In the genomic region with DNA sequence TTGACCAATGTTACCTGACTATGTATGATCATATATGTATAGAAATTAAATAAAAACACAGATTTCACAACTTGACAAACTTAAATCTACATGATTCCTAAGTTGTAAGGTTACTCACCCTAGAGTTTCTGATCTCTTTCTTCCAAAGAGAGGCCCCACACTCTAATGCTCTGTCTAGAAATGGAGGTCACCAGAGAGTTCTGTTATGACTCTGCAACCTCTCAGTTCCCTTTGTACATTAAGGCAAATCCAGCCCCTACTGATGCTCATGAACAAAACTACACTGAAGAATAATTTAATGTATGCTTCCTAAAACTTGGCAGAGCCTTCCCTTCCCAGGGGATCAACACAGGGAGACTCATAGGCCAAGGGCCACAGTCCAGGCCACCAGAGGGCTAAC, we compare ENCODE assay signal across 39 mouse cellular contexts. TPM values are rescaled to one million over a fixed set of nuclear protein-coding genes. Genes with fewer than 3 reads are reported as not detected.
"Had no signal": no experiment of that assay in that cellular context is flagged by ENCODE, and none has a peak within 500 bp of the region (broad histone marks: within the 10 kb centered on the region; RNA-seq: fewer than 3 reads in every experiment).

No protein-coding gene starts in this region.

- H3K4me3 ChIP-seq: embryonic facial prominence, embryonic 10.5 days; embryonic facial prominence, embryonic 12.5 days; embryonic facial prominence, embryonic 13.5 days; embryonic facial prominence, embryonic 15.5 days; erythroblast, embryonic 14.5 days; forebrain, embryonic 10.5 days; forebrain, embryonic 12.5 days; forebrain, embryonic 13.5 days; forebrain, embryonic 15.5 days; gastrocnemius, adult 2 months; heart, adult 2 months had no signal

- H3K36me3 ChIP-seq: embryonic facial prominence, embryonic 10.5 days; embryonic facial prominence, embryonic 12.5 days; embryonic facial prominence, embryonic 13.5 days; embryonic facial prominence, embryonic 15.5 days; forebrain, embryonic 10.5 days; forebrain, embryonic 12.5 days; forebrain, embryonic 15.5 days had no signal

- H3K4me2 ChIP-seq: embryonic facial prominence, embryonic 12.5 days; embryonic facial prominence, embryonic 13.5 days; embryonic facial prominence, embryonic 15.5 days; forebrain, embryonic 12.5 days; forebrain, embryonic 13.5 days; forebrain, embryonic 15.5 days had no signal

- H3K27me3 ChIP-seq: embryonic facial prominence, embryonic 12.5 days; embryonic facial prominence, embryonic 13.5 days; embryonic facial prominence, embryonic 15.5 days; forebrain, embryonic 12.5 days; forebrain, embryonic 13.5 days; forebrain, embryonic 15.5 days had no signal

- H3K9ac ChIP-seq: embryonic facial prominence, embryonic 12.5 days; embryonic facial prominence, embryonic 13.5 days; embryonic facial prominence, embryonic 15.5 days; forebrain, embryonic 12.5 days; forebrain, embryonic 13.5 days; forebrain, embryonic 15.5 days; forebrain, postnatal 0 days had no signal

- DNase-seq: cerebellum, adult 9-10 months; cerebellum, adult 9-11 months; cerebellum, postnatal 10 days; cerebellum, postnatal 14 days; cerebellum, postnatal 25 days; cerebellum, postnatal 36 days; embryo, embryonic 11 days; forebrain, postnatal 0 days; gastrocnemius, adult 2 months; gastrocnemius, postnatal 10 days; gastrocnemius, postnatal 14 days; gastrocnemius, postnatal 25 days; gastrocnemius, postnatal 36 days; heart, adult 11 months; heart, adult 18-20 months; heart, adult 2 months had no signal

- H3K9me3 ChIP-seq: embryonic facial prominence, embryonic 12.5 days; embryonic facial prominence, embryonic 13.5 days; embryonic facial prominence, embryonic 15.5 days; forebrain, embryonic 10.5 days; forebrain, embryonic 12.5 days; forebrain, embryonic 13.5 days; forebrain, embryonic 15.5 days had no signal

- H3K27ac ChIP-seq: embryonic facial prominence, embryonic 10.5 days; embryonic facial prominence, embryonic 12.5 days; embryonic facial prominence, embryonic 13.5 days; embryonic facial prominence, embryonic 15.5 days; forebrain, embryonic 10.5 days; forebrain, embryonic 12.5 days; forebrain, embryonic 13.5 days; forebrain, embryonic 15.5 days; gastrocnemius, adult 2 months; heart, adult 2 months had no signal

- H3K4me1 ChIP-seq: embryonic facial prominence, embryonic 10.5 days; embryonic facial prominence, embryonic 12.5 days; embryonic facial prominence, embryonic 13.5 days; embryonic facial prominence, embryonic 15.5 days; forebrain, embryonic 10.5 days; forebrain, embryonic 12.5 days; forebrain, embryonic 13.5 days; forebrain, embryonic 15.5 days had no signal

RNA-seq across cellular contexts. Expression of gene Gm10770, which starts 12.8 kb away (rescaled TPM):
- total RNA-seq: common myeloid progenitor, adult 5-6 weeks; forebrain, postnatal 0 days; gastrocnemius, adult 18-20 months; gastrocnemius, adult 2 months; gastrocnemius, adult 8-10 months; gastrocnemius, postnatal 10 days; gastrocnemius, postnatal 14 days; gastrocnemius, postnatal 25 days; gastrocnemius, postnatal 36 days; gastrocnemius, postnatal 4 days; granulocyte monocyte progenitor cell, adult 5-6 weeks; heart, adult 18-20 months; heart, adult 2 months; heart, adult 8-10 months had no signal
- polyA plus RNA-seq: cortical plate, adult 2 months; embryonic facial prominence, embryonic 10.5 days; embryonic facial prominence, embryonic 11.5 days; embryonic facial prominence, embryonic 12.5 days; embryonic facial prominence, embryonic 13.5 days; embryonic facial prominence, embryonic 14.5 days; embryonic facial prominence, embryonic 15.5 days; erythroblast, embryonic 14.5 days; forebrain, embryonic 10.5 days; forebrain, embryonic 11.5 days; forebrain, embryonic 12.5 days; forebrain, embryonic 13.5 days; forebrain, embryonic 14.5 days; forebrain, embryonic 15.5 days; forebrain, embryonic 16.5 days; forebrain, postnatal 0 days; frontal cortex, adult 2 months; gonadal fat pad, adult 2 months; heart, adult 2 months had no signal

RNA-seq across cellular contexts. Expression of gene Gm14139, which starts 14.9 kb away (rescaled TPM):
- total RNA-seq: common myeloid progenitor, adult 5-6 weeks; gastrocnemius, adult 18-20 months; gastrocnemius, adult 2 months; gastrocnemius, adult 8-10 months; gastrocnemius, postnatal 10 days; gastrocnemius, postnatal 14 days; gastrocnemius, postnatal 25 days; gastrocnemius, postnatal 36 days; gastrocnemius, postnatal 4 days; granulocyte monocyte progenitor cell, adult 5-6 weeks; heart, adult 2 months had no signal
- polyA plus RNA-seq: embryonic facial prominence, embryonic 10.5 days; embryonic facial prominence, embryonic 11.5 days; embryonic facial prominence, embryonic 12.5 days; embryonic facial prominence, embryonic 13.5 days; embryonic facial prominence, embryonic 14.5 days; embryonic facial prominence, embryonic 15.5 days; erythroblast, embryonic 14.5 days; forebrain, embryonic 10.5 days; forebrain, embryonic 11.5 days; forebrain, embryonic 12.5 days; forebrain, embryonic 13.5 days; forebrain, embryonic 14.5 days; forebrain, embryonic 15.5 days; forebrain, embryonic 16.5 days; frontal cortex, adult 2 months; gonadal fat pad, adult 2 months; heart, adult 2 months had no signal

RNA-seq across cellular contexts. Expression of gene Zfp120, which starts 30.2 kb away (rescaled TPM):
- polyA plus RNA-seq: erythroblast, embryonic 14.5 days had no signal

RNA-seq across cellular contexts. Expression of gene Zfp937, which starts 51.2 kb away (rescaled TPM):
- polyA plus RNA-seq: erythroblast, embryonic 14.5 days had no signal
